Mouse (Mus musculus): ENCODE measurements at regions not wholly inside any gene's neighbourhood (a gene's known extent, or its start where the extent isn't known, plus 50 kb on each side); places are given as distances from the start of the nearest gene placed in this dataset.

- no peaks in the 10 kb centered on the region for H3K9me3 ChIP-seq (ENCODE audit: control insufficient read depth, low read length)
- H3K27me3 ChIP-seq (ENCODE audit: control insufficient read depth, insufficient read depth, low read length): no peaks in the 10 kb centered on the region
- no peak overlapping the region for H3K27ac ChIP-seq (ENCODE audit: low read depth, low read length)
- H3K36me3 ChIP-seq (ENCODE audit: control insufficient read depth, insufficient read depth, low read length): no peaks in the 10 kb centered on the region
- H3K4me1 ChIP-seq (ENCODE audit: control insufficient read depth, insufficient read depth, low read length): no peaks in the 10 kb centered on the region
- DNase-seq (ENCODE audit: low spot score): no peak
- H3K4me3 ChIP-seq (ENCODE audit: low read depth, low read length): no peak overlapping the region
- no peak overlapping the region for H3K4me2 ChIP-seq (ENCODE audit: low read depth)
- no peak overlapping the region for H3K9ac ChIP-seq (ENCODE audit: low read length)
- WGBS: 42% methylated on average over 4 of the region's 4 CpGs
- no peak for ATAC-seq (ENCODE audit: insufficient read depth, low FRiP score, low TSS enrichment)
These were observed 110.4 kb upstream of the Neil3 start for GRCm38 (mm10) chr8:53749263-53749662.

- Histone ChIP-seq H3K4me2 (ENCODE audit: low read depth) (no peak overlapping the region), H3K4me3 (ENCODE audit: low read depth, low read length) (no peak overlapping the region), H3K27me3 (ENCODE audit: control insufficient read depth, insufficient read depth, low read length) (no peaks in the 10 kb centered on the region), H3K9ac (ENCODE audit: low read length) (no peak overlapping the region), H3K27ac (ENCODE audit: low read depth, low read length) (no peak overlapping the region), H3K4me1 (ENCODE audit: control insufficient read depth, insufficient read depth, low read length) (no peaks in the 10 kb centered on the region), H3K36me3 (ENCODE audit: control insufficient read depth, insufficient read depth, low read length) (no peaks in the 10 kb centered on the region), H3K9me3 (ENCODE audit: control insufficient read depth, low read length) (no peaks in the 10 kb centered on the region)
- DNase-seq (ENCODE audit: low spot score) (no peak), ATAC-seq (ENCODE audit: insufficient read depth, low FRiP score, low TSS enrichment) (no peak)
These were observed 130.3 kb upstream of the Neil3 start for GRCm38 (mm10) chr8:53769211-53769610.

- Histone ChIP-seq H3K4me2 (ENCODE audit: low read depth) (no peak overlapping the region), H3K9ac (ENCODE audit: low read length) (no peak overlapping the region), H3K27me3 (ENCODE audit: control insufficient read depth, insufficient read depth, low read length) (no peaks in the 10 kb centered on the region), H3K9me3 (ENCODE audit: control insufficient read depth, low read length) (no peaks in the 10 kb centered on the region), H3K4me3 (ENCODE audit: low read depth, low read length) (no peak overlapping the region), H3K27ac (ENCODE audit: low read depth, low read length) (no peak overlapping the region), H3K4me1 (ENCODE audit: control insufficient read depth, insufficient read depth, low read length) (no peaks in the 10 kb centered on the region), H3K36me3 (ENCODE audit: control insufficient read depth, insufficient read depth, low read length) (no peaks in the 10 kb centered on the region)
- ATAC-seq (ENCODE audit: insufficient read depth, low FRiP score, low TSS enrichment): no peak
- DNase-seq (ENCODE audit: low spot score): no peak
These were observed 136.6 kb upstream of the Neil3 start for GRCm38 (mm10) chr8:53775511-53775910.

- WGBS: 86% methylated on average over 2 of the region's 2 CpGs
- DNase-seq (ENCODE audit: low spot score): no peak
- no peak overlapping the region for H3K4me2 ChIP-seq (ENCODE audit: low read depth)
- H3K9me3 ChIP-seq (ENCODE audit: control insufficient read depth, low read length): no peaks in the 10 kb centered on the region
- no peak overlapping the region for H3K9ac ChIP-seq (ENCODE audit: low read length)
- H3K4me1 ChIP-seq (ENCODE audit: control insufficient read depth, insufficient read depth, low read length): no peaks in the 10 kb centered on the region
- no peak overlapping the region for H3K27ac ChIP-seq (ENCODE audit: low read depth, low read length)
- no peaks in the 10 kb centered on the region for H3K36me3 ChIP-seq (ENCODE audit: control insufficient read depth, insufficient read depth, low read length)
- H3K4me3 ChIP-seq (ENCODE audit: low read depth, low read length): no peak overlapping the region
- ATAC-seq (ENCODE audit: insufficient read depth, low FRiP score, low TSS enrichment): no peak
- H3K27me3 ChIP-seq (ENCODE audit: control insufficient read depth, insufficient read depth, low read length): no peaks in the 10 kb centered on the region
These were observed 142.0 kb upstream of the Neil3 start for GRCm38 (mm10) chr8:53780886-53781285.

GRCm38 (mm10) chr8:53781885-53782284 is 143.0 kb upstream of the Neil3 start:
- WGBS: 79% methylated on average over 4 of the region's 4 CpGs
- no peaks in the 10 kb centered on the region for H3K27me3 ChIP-seq (ENCODE audit: control insufficient read depth, insufficient read depth, low read length)
- no peaks in the 10 kb centered on the region for H3K9me3 ChIP-seq (ENCODE audit: control insufficient read depth, low read length)
- no peak overlapping the region for H3K4me2 ChIP-seq (ENCODE audit: low read depth)
- no peaks in the 10 kb centered on the region for H3K4me1 ChIP-seq (ENCODE audit: control insufficient read depth, insufficient read depth, low read length)
- H3K4me3 ChIP-seq (ENCODE audit: low read depth, low read length): no peak overlapping the region
- no peak overlapping the region for H3K27ac ChIP-seq (ENCODE audit: low read depth, low read length)
- ATAC-seq (ENCODE audit: insufficient read depth, low FRiP score, low TSS enrichment) (no peak), DNase-seq (ENCODE audit: low spot score) (no peak)
- no peak overlapping the region for H3K9ac ChIP-seq (ENCODE audit: low read length)
- H3K36me3 ChIP-seq (ENCODE audit: control insufficient read depth, insufficient read depth, low read length): no peaks in the 10 kb centered on the region

GRCm38 (mm10) chr8:53788202-53788601 is 149.3 kb upstream of the Neil3 start:
- WGBS: 85% methylated on average over 1 of the region's 1 CpGs
- Histone ChIP-seq H3K4me2 (ENCODE audit: low read depth) (no peak overlapping the region), H3K4me3 (ENCODE audit: low read depth, low read length) (no peak overlapping the region), H3K36me3 (ENCODE audit: control insufficient read depth, insufficient read depth, low read length) (no peaks in the 10 kb centered on the region), H3K27ac (ENCODE audit: low read depth, low read length) (no peak overlapping the region), H3K9ac (ENCODE audit: low read length) (no peak overlapping the region), H3K4me1 (ENCODE audit: control insufficient read depth, insufficient read depth, low read length) (no peaks in the 10 kb centered on the region), H3K27me3 (ENCODE audit: control insufficient read depth, insufficient read depth, low read length) (no peaks in the 10 kb centered on the region), H3K9me3 (ENCODE audit: control insufficient read depth, low read length) (no peaks in the 10 kb centered on the region)
- no peak for DNase-seq (ENCODE audit: low spot score)
- ATAC-seq (ENCODE audit: insufficient read depth, low FRiP score, low TSS enrichment): no peak

- H3K4me1 ChIP-seq (ENCODE audit: control insufficient read depth, insufficient read depth, low read length): no peaks in the 10 kb centered on the region
- H3K27ac ChIP-seq (ENCODE audit: low read depth, low read length): no peak overlapping the region
- DNase-seq (ENCODE audit: low spot score) (no peak), ATAC-seq (ENCODE audit: insufficient read depth, low FRiP score, low TSS enrichment) (no peak)
- no peaks in the 10 kb centered on the region for H3K27me3 ChIP-seq (ENCODE audit: control insufficient read depth, insufficient read depth, low read length)
- H3K4me3 ChIP-seq (ENCODE audit: low read depth, low read length): no peak overlapping the region
- H3K4me2 ChIP-seq (ENCODE audit: low read depth): no peak overlapping the region
- 28% methylated on average over 1 of the region's 1 CpGs for WGBS
- no peak overlapping the region for H3K9ac ChIP-seq (ENCODE audit: low read length)
- H3K36me3 ChIP-seq (ENCODE audit: control insufficient read depth, insufficient read depth, low read length): no peaks in the 10 kb centered on the region
- H3K9me3 ChIP-seq (ENCODE audit: control insufficient read depth, low read length): no peaks in the 10 kb centered on the region
These were observed 182.3 kb upstream of the Neil3 start for GRCm38 (mm10) chr8:53821148-53821547.

GRCm38 (mm10) chr8:53827395-53827794 is 188.5 kb upstream of the Neil3 start:
- no peaks in the 10 kb centered on the region for H3K27me3 ChIP-seq (ENCODE audit: control insufficient read depth, insufficient read depth, low read length)
- no peak overlapping the region for H3K4me2 ChIP-seq (ENCODE audit: low read depth)
- 92% methylated on average over 1 of the region's 1 CpGs for WGBS
- no peak for DNase-seq (ENCODE audit: low spot score)
- H3K9ac ChIP-seq (ENCODE audit: low read length): no peak overlapping the region
- H3K4me1 ChIP-seq (ENCODE audit: control insufficient read depth, insufficient read depth, low read length): no peaks in the 10 kb centered on the region
- H3K27ac ChIP-seq (ENCODE audit: low read depth, low read length): no peak overlapping the region
- no peak overlapping the region for H3K4me3 ChIP-seq (ENCODE audit: low read depth, low read length)
- no peaks in the 10 kb centered on the region for H3K36me3 ChIP-seq (ENCODE audit: control insufficient read depth, insufficient read depth, low read length)
- H3K9me3 ChIP-seq (ENCODE audit: control insufficient read depth, low read length): no peaks in the 10 kb centered on the region
- ATAC-seq (ENCODE audit: insufficient read depth, low FRiP score, low TSS enrichment): no peak

GRCm38 (mm10) chr8:53847821-53848220 is 209.0 kb upstream of the Neil3 start:
- H3K4me3 ChIP-seq (ENCODE audit: low read depth, low read length): no peak overlapping the region
- no peak for DNase-seq (ENCODE audit: low spot score)
- H3K4me2 ChIP-seq (ENCODE audit: low read depth): no peak overlapping the region
- no peaks in the 10 kb centered on the region for H3K36me3 ChIP-seq (ENCODE audit: control insufficient read depth, insufficient read depth, low read length)
- no peak for ATAC-seq (ENCODE audit: insufficient read depth, low FRiP score, low TSS enrichment)
- H3K9me3 ChIP-seq (ENCODE audit: control insufficient read depth, low read length): no peaks in the 10 kb centered on the region
- H3K27me3 ChIP-seq (ENCODE audit: control insufficient read depth, insufficient read depth, low read length): no peaks in the 10 kb centered on the region
- no peaks in the 10 kb centered on the region for H3K4me1 ChIP-seq (ENCODE audit: control insufficient read depth, insufficient read depth, low read length)
- H3K27ac ChIP-seq (ENCODE audit: low read depth, low read length): no peak overlapping the region
- no peak overlapping the region for H3K9ac ChIP-seq (ENCODE audit: low read length)
